Mouse (Mus musculus): ENCODE measurements around the gene Samd4b. TPM values are rescaled to one million over a fixed set of nuclear protein-coding genes. Genes with fewer than 3 reads are reported as not detected.

The Samd4b gene
- polyA plus RNA-seq, 1 experiment from 2014 or later, result 37.6 TPM

DNA sequence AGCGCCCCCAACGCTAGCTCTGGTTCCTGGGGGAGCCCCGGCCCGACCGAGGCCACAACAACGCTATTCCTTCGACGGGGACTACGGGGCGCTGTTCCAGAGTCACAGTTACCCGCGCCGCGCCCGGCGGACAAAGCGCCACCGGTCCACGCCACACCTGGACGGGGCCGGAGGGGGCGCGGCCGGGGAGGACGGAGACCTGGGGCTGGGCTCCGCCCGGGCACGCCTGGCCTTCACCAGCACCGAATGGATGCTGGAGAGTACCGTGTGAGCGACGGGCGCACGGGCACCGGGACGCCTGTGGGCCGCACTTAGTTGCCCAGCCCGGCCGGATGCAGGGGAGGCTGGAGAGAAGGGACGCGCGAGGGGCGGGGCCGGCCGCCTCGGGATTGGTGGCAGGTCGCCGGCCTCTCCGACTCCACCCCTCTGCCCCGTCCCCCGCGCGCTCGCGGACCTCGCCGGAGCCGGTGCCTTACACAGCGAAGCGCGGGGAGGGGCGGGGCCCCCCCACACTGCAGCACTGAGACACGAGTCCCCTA lies 130.7 kb downstream of the Samd4b start:
- no peaks in the 10 kb centered on the region; the same call in 1 of the 2 replicates for H3K27me3 ChIP-seq (ENCODE audit: control insufficient read depth, insufficient read depth, low read length)
- H3K9me3 ChIP-seq (ENCODE audit: control insufficient read depth, low read length), result no peaks in the 10 kb centered on the region
- peaks cover 2% of the 10 kb centered on the region; the same call in 1 of the 2 replicates for H3K4me1 ChIP-seq (ENCODE audit: control insufficient read depth, insufficient read depth, low read length)
- peak overlapping the region; percentile 47 for H3K4me3 ChIP-seq (ENCODE audit: low read depth, low read length)
- H3K4me2 ChIP-seq (ENCODE audit: low read depth, severe bottlenecking), result peak overlapping the region; percentile 67
- peak; percentile 79 for ATAC-seq (ENCODE audit: insufficient number of reproducible peaks, low FRiP score, low TSS enrichment, low read depth)
- no peaks in the 10 kb centered on the region; the same call in 1 of the 2 replicates for H3K36me3 ChIP-seq (ENCODE audit: control insufficient read depth, insufficient read depth, low read length)
- 1% methylated on average over 47 of the region's 63 CpGs for WGBS
- peak overlapping the region; percentile 83 for H3K9ac ChIP-seq (ENCODE audit: low read length)
- no peak overlapping the region for H3K27ac ChIP-seq (replicated peaks; ENCODE audit: low read depth, low read length)
- DNase-seq (ENCODE audit: low spot score), result peak; percentile 83

DNA sequence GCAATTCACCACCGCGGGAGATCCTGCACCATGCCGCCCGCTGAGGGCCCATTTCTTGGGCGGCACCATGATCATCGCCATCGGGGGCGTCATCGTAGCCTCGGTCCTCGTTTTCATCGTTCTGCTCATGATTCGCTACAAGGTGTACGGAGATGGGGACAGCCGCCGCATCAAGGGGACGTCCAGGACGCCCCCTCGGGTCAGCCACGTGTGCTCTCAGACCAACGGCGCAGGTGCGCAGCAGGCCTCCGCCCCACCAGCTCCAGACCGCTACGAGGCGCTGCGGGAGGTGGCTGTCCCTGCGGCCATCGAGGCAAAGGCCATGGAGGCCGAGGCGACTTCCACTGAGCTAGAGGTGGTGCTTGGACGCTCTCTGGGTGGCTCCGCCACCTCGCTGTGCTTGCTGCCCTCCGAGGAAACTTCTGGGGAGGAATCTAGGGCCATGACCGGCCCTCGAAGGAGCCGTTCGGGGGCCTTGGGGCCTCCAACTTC lies 131.2 kb downstream of the Samd4b start:
- H3K4me3 ChIP-seq (ENCODE audit: low read depth, low read length), result peak overlapping the region; percentile 47
- H3K4me1 ChIP-seq (ENCODE audit: control insufficient read depth, insufficient read depth, low read length), result peaks cover 2% of the 10 kb centered on the region; the same call in 1 of the 2 replicates
- no peaks in the 10 kb centered on the region for H3K9me3 ChIP-seq (ENCODE audit: control insufficient read depth, low read length)
- H3K9ac ChIP-seq (ENCODE audit: low read length), result peak overlapping the region; percentile 83
- ATAC-seq (ENCODE audit: insufficient number of reproducible peaks, low FRiP score, low TSS enrichment, low read depth) (0 out of 2 replicates have a peak, but pooled peaks have one; percentile 9), DNase-seq (ENCODE audit: low spot score) (peak; percentile 54)
- WGBS, result 11% methylated on average over 40 of the region's 40 CpGs
- H3K27me3 ChIP-seq (ENCODE audit: control insufficient read depth, insufficient read depth, low read length), result no peaks in the 10 kb centered on the region; the same call in 1 of the 2 replicates
- H3K4me2 ChIP-seq (ENCODE audit: low read depth, severe bottlenecking), result peak overlapping the region; percentile 67
- no peaks in the 10 kb centered on the region; the same call in 1 of the 2 replicates for H3K36me3 ChIP-seq (ENCODE audit: control insufficient read depth, insufficient read depth, low read length)
- no peak overlapping the region for H3K27ac ChIP-seq (replicated peaks; ENCODE audit: low read depth, low read length)

DNA sequence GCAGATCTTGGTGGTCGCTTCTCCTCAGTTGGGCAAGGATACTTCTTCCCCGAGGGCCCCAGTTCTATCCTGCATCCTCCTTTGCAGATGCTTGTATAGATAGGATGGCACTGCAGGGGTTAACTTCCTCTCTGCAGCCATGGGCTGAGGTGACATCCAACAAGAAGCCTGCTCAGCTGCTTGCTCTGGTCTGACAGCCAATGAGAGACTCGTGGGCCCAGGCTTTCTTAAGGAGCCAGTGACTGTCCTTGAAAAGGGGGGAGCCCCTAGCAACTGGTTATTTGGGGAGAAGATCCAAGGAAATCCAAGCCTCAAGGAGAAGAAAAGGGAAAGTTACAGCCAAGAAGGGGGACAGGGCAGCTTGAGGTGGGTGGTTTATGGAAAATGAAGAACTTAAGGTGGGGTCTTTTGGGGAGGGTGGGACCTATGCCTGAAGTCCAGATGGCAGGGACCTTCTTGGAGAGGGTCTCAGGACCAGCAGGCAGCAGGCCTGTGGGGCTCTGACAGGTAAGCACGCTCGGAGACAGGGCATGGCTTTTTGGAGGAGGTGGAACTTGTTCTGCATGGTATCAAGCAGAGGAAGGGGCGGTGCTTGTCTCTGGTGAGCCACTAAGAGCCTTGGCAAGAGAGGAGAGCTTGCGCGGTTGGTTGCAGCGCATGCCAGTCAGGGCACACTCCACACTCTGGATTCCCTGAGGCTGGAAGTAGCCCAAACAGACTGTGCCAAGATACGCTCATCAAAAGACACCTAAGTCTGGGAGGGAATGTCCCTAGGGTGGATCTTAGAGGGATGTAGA lies 133.3 kb downstream of the Samd4b start:
- ATAC-seq (ENCODE audit: insufficient number of reproducible peaks, low FRiP score, low TSS enrichment, low read depth), result no peak
- peaks cover 3% of the 10 kb centered on the region; the same call in 1 of the 2 replicates for H3K36me3 ChIP-seq (ENCODE audit: control insufficient read depth, insufficient read depth, low read length)
- no peaks in the 10 kb centered on the region; the same call in 1 of the 2 replicates for H3K27me3 ChIP-seq (ENCODE audit: control insufficient read depth, insufficient read depth, low read length)
- no peak overlapping the region for H3K4me2 ChIP-seq (ENCODE audit: low read depth, severe bottlenecking)
- no peak overlapping the region for H3K4me3 ChIP-seq (ENCODE audit: low read depth, low read length)
- WGBS, result 65% methylated on average over 10 of the region's 10 CpGs
- peaks cover 2% of the 10 kb centered on the region; the same call in 1 of the 2 replicates for H3K4me1 ChIP-seq (ENCODE audit: control insufficient read depth, insufficient read depth, low read length)
- no peaks in the 10 kb centered on the region for H3K9me3 ChIP-seq (ENCODE audit: control insufficient read depth, low read length)
- DNase-seq (ENCODE audit: low spot score), result peak; percentile 35
- no peak overlapping the region for H3K27ac ChIP-seq (replicated peaks; ENCODE audit: low read depth, low read length)
- H3K9ac ChIP-seq (ENCODE audit: low read length), result no peak overlapping the region

DNA sequence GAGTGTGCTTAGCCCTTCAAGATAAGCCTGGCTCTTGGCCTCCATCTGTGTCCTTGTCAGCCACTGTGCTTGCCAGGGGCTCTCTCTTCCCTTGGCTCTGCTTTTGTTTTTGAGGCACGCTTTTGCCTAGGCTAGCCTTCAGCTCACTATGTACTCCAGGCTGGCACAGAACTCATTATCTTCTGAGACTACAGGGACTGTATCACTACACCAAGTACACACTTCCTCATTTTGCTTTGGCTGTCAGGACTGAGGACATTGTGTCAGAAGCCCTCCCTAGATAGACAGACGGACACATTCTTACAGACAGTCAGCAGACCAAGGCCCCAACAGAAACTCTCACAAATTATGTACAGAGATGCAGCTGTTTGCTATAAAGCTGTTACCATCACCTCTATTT lies 135.2 kb downstream of the Samd4b start:
- Histone ChIP-seq H3K9ac (ENCODE audit: low read length) (no peak overlapping the region), H3K4me1 (ENCODE audit: control insufficient read depth, insufficient read depth, low read length) (peaks cover 2% of the 10 kb centered on the region; the same call in 1 of the 2 replicates), H3K27me3 (ENCODE audit: control insufficient read depth, insufficient read depth, low read length) (no peaks in the 10 kb centered on the region; the same call in 1 of the 2 replicates), H3K4me3 (ENCODE audit: low read depth, low read length) (no peak overlapping the region), H3K27ac (replicated peaks; ENCODE audit: low read depth, low read length) (no peak overlapping the region), H3K4me2 (ENCODE audit: low read depth, severe bottlenecking) (no peak overlapping the region), H3K36me3 (ENCODE audit: control insufficient read depth, insufficient read depth, low read length) (peaks cover 14% of the 10 kb centered on the region), H3K9me3 (ENCODE audit: control insufficient read depth, low read length) (no peaks in the 10 kb centered on the region)
- WGBS, result 90% methylated on average over 2 of the region's 2 CpGs
- no peak for DNase-seq (ENCODE audit: low spot score)
- no peak for ATAC-seq (ENCODE audit: insufficient number of reproducible peaks, low FRiP score, low TSS enrichment, low read depth)

DNA sequence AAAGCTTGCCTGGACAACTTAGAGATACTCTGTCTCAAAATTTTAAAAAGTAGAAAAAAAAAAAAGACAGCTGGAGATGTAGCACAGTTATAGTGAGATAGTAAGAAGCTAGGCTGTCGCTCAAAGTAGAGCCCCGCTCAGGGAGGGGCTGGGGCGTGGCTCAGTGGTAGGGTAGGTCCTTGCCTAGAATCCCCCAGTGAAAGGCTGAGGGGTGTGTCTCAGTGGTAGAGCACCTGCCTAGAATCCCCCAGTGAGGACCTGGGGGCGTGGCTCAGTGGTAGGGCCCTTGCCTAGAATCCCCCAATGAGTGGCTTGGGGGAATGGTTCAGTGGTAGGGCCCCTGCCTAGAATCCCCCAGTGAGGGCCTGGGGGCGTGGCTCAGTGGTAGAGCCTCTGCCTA lies 137.6 kb downstream of the Samd4b start:
- ATAC-seq (ENCODE audit: insufficient number of reproducible peaks, low FRiP score, low TSS enrichment, low read depth) (no peak), DNase-seq (ENCODE audit: low spot score) (no peak)
- Histone ChIP-seq H3K4me2 (ENCODE audit: low read depth, severe bottlenecking) (no peak overlapping the region), H3K36me3 (ENCODE audit: control insufficient read depth, insufficient read depth, low read length) (peaks cover 14% of the 10 kb centered on the region), H3K4me3 (ENCODE audit: low read depth, low read length) (no peak overlapping the region), H3K4me1 (ENCODE audit: control insufficient read depth, insufficient read depth, low read length) (no peaks in the 10 kb centered on the region), H3K27ac (replicated peaks; ENCODE audit: low read depth, low read length) (no peak overlapping the region), H3K9me3 (ENCODE audit: control insufficient read depth, low read length) (no peaks in the 10 kb centered on the region), H3K27me3 (ENCODE audit: control insufficient read depth, insufficient read depth, low read length) (no peaks in the 10 kb centered on the region), H3K9ac (ENCODE audit: low read length) (no peak overlapping the region)
- 96% methylated on average over 5 of the region's 5 CpGs for WGBS

DNA sequence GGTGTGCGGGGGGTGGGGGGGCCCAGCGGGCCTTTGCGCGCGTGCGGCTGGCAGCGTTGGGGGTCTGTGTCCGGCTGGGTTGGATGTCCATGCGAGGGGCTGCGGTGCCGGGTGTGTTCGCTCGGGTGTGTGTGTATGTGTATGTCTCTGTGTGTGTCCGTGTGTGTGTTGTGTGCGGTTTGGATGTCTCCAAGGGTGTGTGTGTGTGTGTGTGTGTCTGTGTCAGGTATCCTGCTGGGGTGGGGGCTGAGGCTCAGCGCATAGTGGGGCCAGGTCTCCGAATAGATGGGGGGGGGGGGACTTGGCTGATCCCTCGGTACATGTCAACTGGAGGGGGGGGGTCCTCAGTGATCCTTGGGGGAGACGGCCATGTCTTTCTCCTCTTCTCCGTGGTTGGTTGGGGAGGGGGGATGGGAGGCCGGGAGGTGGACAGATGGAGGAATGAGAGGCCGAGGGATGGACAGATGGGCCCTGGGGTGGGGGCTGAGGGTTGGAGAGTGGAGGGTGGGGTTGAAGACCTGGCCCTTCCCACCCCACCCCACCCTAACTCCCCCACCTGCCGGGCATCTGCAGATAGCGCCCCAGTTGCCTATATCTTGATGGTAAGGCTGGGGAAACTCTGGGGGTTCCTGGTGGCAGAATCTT lies 145.5 kb downstream of the Samd4b start:
- 2% methylated on average over 24 of the region's 24 CpGs for WGBS
- H3K9me3 ChIP-seq (ENCODE audit: control insufficient read depth, low read length), result no peaks in the 10 kb centered on the region
- H3K9ac ChIP-seq (ENCODE audit: low read length), result peak overlapping the region; percentile 87
- H3K27ac ChIP-seq (replicated peaks; ENCODE audit: low read depth, low read length), result peak overlapping the region; percentile 65; the same call in 1 of the 2 replicates
- peaks cover 9% of the 10 kb centered on the region for H3K4me1 ChIP-seq (ENCODE audit: control insufficient read depth, insufficient read depth, low read length)
- peak overlapping the region; percentile 94 for H3K4me2 ChIP-seq (ENCODE audit: low read depth, severe bottlenecking)
- no peaks in the 10 kb centered on the region for H3K27me3 ChIP-seq (ENCODE audit: control insufficient read depth, insufficient read depth, low read length)
- 0 out of 2 replicates have a peak, but pooled peaks cover 2% of the 10 kb centered on the region for H3K36me3 ChIP-seq (ENCODE audit: control insufficient read depth, insufficient read depth, low read length)
- ATAC-seq (ENCODE audit: insufficient number of reproducible peaks, low FRiP score, low TSS enrichment, low read depth) (peak; percentile 40; the same call in 1 of the 2 replicates), DNase-seq (ENCODE audit: low spot score) (peak; percentile 31)
- H3K4me3 ChIP-seq (ENCODE audit: low read depth, low read length), result peak overlapping the region; percentile 88

DNA sequence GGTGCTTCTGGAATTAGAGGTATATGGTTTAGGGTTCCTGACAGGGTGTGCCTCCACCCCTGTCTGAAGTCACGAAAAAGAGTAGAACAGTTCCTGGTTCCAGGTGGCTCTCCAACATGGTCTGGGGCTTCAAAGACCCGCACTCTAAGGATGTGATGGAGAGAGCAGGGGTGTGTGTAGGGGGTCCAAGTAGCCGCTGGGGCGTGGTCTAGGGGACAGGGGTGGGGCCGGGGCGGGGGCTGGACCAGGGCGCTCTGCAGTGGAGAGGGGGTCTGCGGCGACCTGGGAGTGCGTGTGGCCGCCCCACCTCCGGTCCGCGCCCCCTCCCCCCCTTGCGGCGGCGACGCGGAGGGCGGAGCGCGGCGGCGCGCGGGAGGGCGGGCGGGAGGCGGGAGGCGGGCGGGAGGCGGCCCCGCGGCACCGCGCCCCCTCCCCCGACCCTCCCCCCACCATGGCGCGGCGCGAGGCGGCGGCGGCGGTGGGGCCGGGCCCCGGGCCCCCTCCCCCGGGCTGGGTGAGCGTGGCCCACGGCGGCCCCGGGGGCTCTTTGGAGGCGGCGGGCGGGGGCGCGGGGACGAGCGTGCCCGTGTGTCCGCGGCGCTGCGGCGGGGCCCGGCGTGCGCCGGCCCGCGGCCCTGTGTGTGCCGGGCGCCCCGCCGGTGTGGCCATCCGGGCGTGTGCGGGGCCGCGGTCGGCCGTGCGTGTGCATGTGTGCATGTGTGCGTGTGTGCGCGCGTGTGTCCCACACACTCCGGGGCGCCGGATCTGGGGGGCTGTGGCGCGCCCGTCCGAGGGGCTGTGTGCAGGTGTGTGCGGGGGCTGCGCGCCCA lies 146.2 kb downstream of the Samd4b start, which contains the start of gene Lrfn1:
Gene Lrfn1 (plus strand): TSS at position 450 of the 830 bp plus-strand sequence.
- Histone ChIP-seq H3K4me3 (ENCODE audit: low read depth, low read length) (peak within 1 kb of the TSS; percentile 88), H3K27ac (replicated peaks; ENCODE audit: low read depth, low read length) (peak within 1 kb of the TSS; percentile 65; the same call in 1 of the 2 replicates), H3K9me3 (ENCODE audit: control insufficient read depth, low read length) (no peaks in the 10 kb centered on the region), H3K27me3 (ENCODE audit: control insufficient read depth, insufficient read depth, low read length) (no peaks in the 10 kb centered on the region), H3K4me1 (ENCODE audit: control insufficient read depth, insufficient read depth, low read length) (peaks cover 9% of the 10 kb centered on the region), H3K9ac (ENCODE audit: low read length) (peak within 1 kb of the TSS; percentile 87), H3K36me3 (ENCODE audit: control insufficient read depth, insufficient read depth, low read length) (0 out of 2 replicates have a peak, but pooled peaks cover 2% of the 10 kb centered on the region), H3K4me2 (ENCODE audit: low read depth, severe bottlenecking) (peak within 1 kb of the TSS; percentile 94)
- ATAC-seq (ENCODE audit: insufficient number of reproducible peaks, low FRiP score, low TSS enrichment, low read depth), result peak; percentile 71
- WGBS, result under 1% methylated on average over 54 of the region's 97 CpGs
- peak; percentile 67 for DNase-seq (ENCODE audit: low spot score)

Data from limb, embryonic 11.5 days (tissue).